ENCODE assay signal across 16 mouse cellular contexts in the genomic region with DNA sequence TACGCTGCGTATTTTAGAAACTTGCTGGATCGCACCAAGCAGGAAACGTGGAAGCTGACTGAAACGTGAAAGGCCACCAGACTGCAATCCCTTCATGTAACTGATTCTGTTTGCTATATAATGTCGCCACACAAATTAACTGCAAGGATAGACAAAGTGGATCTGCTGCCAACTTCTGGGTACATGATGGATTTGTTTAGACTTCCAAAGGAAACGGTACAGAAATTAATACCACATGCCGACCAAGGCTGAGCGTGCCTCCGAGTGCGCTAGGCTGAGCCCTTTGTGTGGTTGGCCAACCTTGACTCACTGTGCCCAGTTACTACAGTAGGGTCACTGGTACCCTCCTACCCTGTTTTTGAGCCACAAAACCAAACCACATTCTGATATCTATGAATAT.
DNase-seq lines count a peak whose midpoint lies in the region; ATAC-seq and TF ChIP-seq lines count a peak whose summit lies in the region.
"Had no signal": no experiment of that assay in that cellular context is flagged by ENCODE, and none has a peak within 500 bp of the region (broad histone marks: within the 10 kb centered on the region; RNA-seq: fewer than 3 reads in every experiment).

No protein-coding gene starts in this region.

- ATAC-seq in lung, embryonic 14.5 days (ENCODE audit: insufficient read depth): no peak; the same call in 1 of the 2 replicates
- peak; percentile 73 for ATAC-seq in embryonic facial prominence, embryonic 15.5 days (ENCODE audit: insufficient number of reproducible peaks, low FRiP score, low TSS enrichment, low read depth)
- ATAC-seq in midbrain, embryonic 14.5 days (ENCODE audit: low FRiP score, low TSS enrichment): no peak
- ATAC-seq: hindbrain, postnatal 0 days had no signal

- TF ChIP-seq CTCF in lung, embryonic 14.5 days (IDR thresholded peaks at IDR 0.05; ENCODE audit: low read depth): no peak

- H3K4me2 ChIP-seq in lung, embryonic 14.5 days: no peak overlapping the region
- no peak overlapping the region for H3K4me2 ChIP-seq in embryonic facial prominence, embryonic 15.5 days (replicated peaks)
- H3K4me2 ChIP-seq in midbrain, embryonic 14.5 days (ENCODE audit: low read length): no peak overlapping the region
- H3K4me2 ChIP-seq: liver, embryonic 11.5 days had no signal

- intact Hi-C loops in gastrocnemius, postnatal 14 days (cut with DNase I; ENCODE audit: low total_unique reads): no loop called here

- H3K27me3 ChIP-seq in lung, embryonic 14.5 days (ENCODE audit: insufficient read depth, low read length): no peaks in the 10 kb centered on the region
- H3K27me3 ChIP-seq in embryonic facial prominence, embryonic 15.5 days: no peaks in the 10 kb centered on the region
- no peaks in the 10 kb centered on the region for H3K27me3 ChIP-seq in midbrain, embryonic 14.5 days (ENCODE audit: control insufficient read depth, insufficient read depth, low read length)

- WGBS in lung, embryonic 14.5 days: 47% methylated on average over 11 of the region's 11 CpGs
- 25% methylated on average over 11 of the region's 11 CpGs for WGBS in embryonic facial prominence, embryonic 15.5 days
- 96% methylated on average over 11 of the region's 11 CpGs for WGBS in midbrain, embryonic 14.5 days

- H3K4me3 ChIP-seq in lung, embryonic 14.5 days (ENCODE audit: low read depth, low read length): no peak overlapping the region
- H3K4me3 ChIP-seq in embryonic facial prominence, embryonic 15.5 days (replicated peaks): no peak overlapping the region
- no peak overlapping the region for H3K4me3 ChIP-seq in midbrain, embryonic 14.5 days (replicated peaks; ENCODE audit: low read depth, low read length)
- H3K4me3 ChIP-seq: midbrain, embryonic 10.5 days had no signal

- H3K4me1 ChIP-seq in lung, embryonic 14.5 days (ENCODE audit: insufficient read depth): peaks cover 6% of the 10 kb centered on the region
- H3K4me1 ChIP-seq in embryonic facial prominence, embryonic 15.5 days: peaks cover 29% of the 10 kb centered on the region
- H3K4me1 ChIP-seq in midbrain, embryonic 14.5 days (ENCODE audit: control insufficient read depth, insufficient read depth, low read length): no peaks in the 10 kb centered on the region
- H3K4me1 ChIP-seq: midbrain, embryonic 10.5 days had no signal

- no peaks in the 10 kb centered on the region for H3K9me3 ChIP-seq in lung, embryonic 14.5 days (ENCODE audit: low read depth, low read length)
- H3K9me3 ChIP-seq in embryonic facial prominence, embryonic 15.5 days (replicated peaks): no peaks in the 10 kb centered on the region
- H3K9me3 ChIP-seq in midbrain, embryonic 14.5 days (ENCODE audit: control insufficient read depth, low read length): no peaks in the 10 kb centered on the region
- H3K9me3 ChIP-seq: midbrain, embryonic 10.5 days had no signal

- peak; percentile 54 for DNase-seq in cerebellum, adult 9-10 months
- DNase-seq in cerebellum, adult 11 months: no peak
- DNase-seq in lung, embryonic 14.5 days: peak; percentile 61
- DNase-seq in lung, postnatal 10 days: no peak
- DNase-seq in telencephalon, adult 2 months (ENCODE audit: low read depth, low spot score): peak; percentile 34
- no peak for DNase-seq in gastrocnemius, postnatal 14 days
- no peak for DNase-seq in midbrain, embryonic 14.5 days
- DNase-seq: adrenal gland, postnatal 14 days; B cell, adult 2 months; heart, postnatal 14 days; lung, postnatal 14 days; right cerebral cortex, postnatal 4 days had no signal

- H3K27ac ChIP-seq in lung, embryonic 14.5 days (ENCODE audit: low read depth): no peak overlapping the region
- H3K27ac ChIP-seq in embryonic facial prominence, embryonic 15.5 days (replicated peaks): peak overlapping the region; percentile 13; the same call in 1 of the 2 replicates
- H3K27ac ChIP-seq in midbrain, embryonic 14.5 days (replicated peaks; ENCODE audit: low read depth, low read length): no peak overlapping the region
- H3K27ac ChIP-seq: hindbrain, postnatal 0 days; midbrain, embryonic 10.5 days had no signal

- H3K9ac ChIP-seq in lung, embryonic 14.5 days: no peak overlapping the region
- H3K9ac ChIP-seq in embryonic facial prominence, embryonic 15.5 days: no peak overlapping the region
- H3K9ac ChIP-seq in midbrain, embryonic 14.5 days (replicated peaks; ENCODE audit: low read length): no peak overlapping the region

- no peaks in the 10 kb centered on the region for H3K36me3 ChIP-seq in lung, embryonic 14.5 days (ENCODE audit: insufficient read depth)
- no peaks in the 10 kb centered on the region for H3K36me3 ChIP-seq in embryonic facial prominence, embryonic 15.5 days
- H3K36me3 ChIP-seq in midbrain, embryonic 14.5 days (ENCODE audit: control insufficient read depth, insufficient read depth, low read length): no peaks in the 10 kb centered on the region
- H3K36me3 ChIP-seq: midbrain, embryonic 10.5 days had no signal

Comparison
In these comparisons a context has a peak if more than half of its experiments do, and no peak if none do; other contexts are left out.
1. DNase-seq: peak in cerebellum, adult 9-10 months (single experiment), lung, embryonic 14.5 days (single experiment) and telencephalon, adult 2 months (single experiment); none in cerebellum, adult 11 months (single experiment), lung, postnatal 10 days (single experiment), gastrocnemius, postnatal 14 days (single experiment) and midbrain, embryonic 14.5 days (single experiment).